Mouse (Mus musculus): ENCODE data around the gene Arid4a.

GRCm38 (mm10) chr12:71141189-71141588, 125.4 kb downstream of the Arid4a start:
- TF ChIP-seq CTCF (conservative IDR thresholded peaks at IDR 0.05; ENCODE audit: low read length): peak; percentile 65
- TF ChIP-seq NANOG (IDR thresholded peaks at IDR 0.05; ENCODE audit: borderline replicate concordance, low read length): no peak
- TF ChIP-seq POU5F1 (IDR thresholded peaks at IDR 0.05; ENCODE audit: borderline replicate concordance, low read length): no peak

Measured in E14TG2a.4 (cell line).